Mouse (Mus musculus): ENCODE measurements around the gene Ubr3. TPM values are rescaled to one million over a fixed set of nuclear protein-coding genes. Genes with fewer than 3 reads are reported as not detected.

Ubr3 gene
- total RNA-seq, 1 experiment from 2014 or later: 112 TPM

- no peak for DNase-seq
These were observed 137.8 kb downstream of the Ubr3 start for GRCm38 (mm10) chr2:70034895-70035294.

- DNase-seq: no peak
These were observed 138.3 kb downstream of the Ubr3 start for GRCm38 (mm10) chr2:70035358-70035757.

GRCm38 (mm10) chr2:70037221-70037620 lies 140.2 kb downstream of the Ubr3 start:
- peak; percentile 48 for DNase-seq

- no peak for DNase-seq
These were observed 141.7 kb downstream of the Ubr3 start, which contains the start of gene Myo3b for GRCm38 (mm10) chr2:70038752-70039151. Gene Myo3b, plus strand, starts transcription at chr2:70039126.

GRCm38 (mm10) chr2:70044466-70044865 lies 147.4 kb downstream of the Ubr3 start:
- DNase-seq: no peak

- no peak for DNase-seq
These were observed 150.8 kb downstream of the Ubr3 start for GRCm38 (mm10) chr2:70047868-70048267.

- DNase-seq: no peak
These were observed 156.8 kb downstream of the Ubr3 start for GRCm38 (mm10) chr2:70053803-70054202.

- DNase-seq: no peak
These were observed 161.2 kb downstream of the Ubr3 start for GRCm38 (mm10) chr2:70058201-70058600.

- no peak for DNase-seq
These were observed 163.6 kb downstream of the Ubr3 start for GRCm38 (mm10) chr2:70060359-70061345.

- no peak for DNase-seq
These were observed 168.1 kb downstream of the Ubr3 start for GRCm38 (mm10) chr2:70065116-70065515.

GRCm38 (mm10) chr2:70065729-70066300 lies 168.8 kb downstream of the Ubr3 start:
- no peak for DNase-seq

GRCm38 (mm10) chr2:70066338-70067022 lies 169.4 kb downstream of the Ubr3 start:
- no peak for DNase-seq

GRCm38 (mm10) chr2:70069861-70070260 lies 172.8 kb downstream of the Ubr3 start:
- no peak for DNase-seq

Other genes with a start within 250 kb of the Ubr3 start
- 0.43 and 0.86 TPM in 2 replicates for gene Klhl41, start 227.1 kb upstream of the Ubr3 start, total RNA-seq (2021)
- gene Fastkd1, start 183.7 kb upstream of the Ubr3 start, total RNA-seq (2021): 27.7 and 28.1 TPM in 2 replicates
- gene Ppig, start 174.7 kb upstream of the Ubr3 start, total RNA-seq (2021): 70.4 and 72.7 TPM in 2 replicates
- gene Ccdc173, start 107.7 kb upstream of the Ubr3 start, total RNA-seq (2021): 2.2 and 2.7 TPM in 2 replicates
- 22.1 and 24.3 TPM in 2 replicates for gene Phospho2, start 107.6 kb upstream of the Ubr3 start, total RNA-seq (2021)
- gene Klhl23, start 75.3 kb upstream of the Ubr3 start, total RNA-seq (2021): 14.8 and 16.8 TPM in 2 replicates
- 178 and 218 TPM in 2 replicates for gene Ssb, start 35.7 kb upstream of the Ubr3 start, total RNA-seq (2021)
- 19.6 and 23.6 TPM in 2 replicates for gene Mettl5, start 11.6 kb upstream of the Ubr3 start, total RNA-seq (2021)
- gene Myo3b, start 141.9 kb downstream of the Ubr3 start, total RNA-seq (2021): not detected in 2 replicates

Measured in adrenal gland, postnatal 25 days (tissue).